Mouse (Mus musculus): ENCODE results near the gene Pld3.

- TF ChIP-seq CTCF (IDR thresholded peaks at IDR 0.05 in 2 of 3, conservative IDR thresholded peaks at IDR 0.05 in 1 of 3; ENCODE audit: control insufficient read depth in 1 of 3, insufficient read depth in 1 of 3, low read depth in 2 of 3, low read length in 3 of 3, poor library complexity in 1 of 3, severe bottlenecking in 1 of 3) = no peak
- no peak for TF ChIP-seq POLR2AphosphoS2 (IDR thresholded peaks at IDR 0.05; ENCODE audit: low read length)
- no peak for TF ChIP-seq USF1 (IDR thresholded peaks at IDR 0.05; ENCODE audit: low read depth, low read length)
- no peak for TF ChIP-seq NRF1 (IDR thresholded peaks at IDR 0.05; ENCODE audit: insufficient read depth, low read depth, low read length, poor library complexity, severe bottlenecking)
Measured at GRCm38 (mm10) chr7:27538797-27539196, 14.2 kb downstream of the Pld3 start.
